Mouse (Mus musculus) midbrain, embryonic 12.5 days (tissue): Measurements from ENCODE around the gene Lypd4. TPM values are rescaled to one million over a fixed set of nuclear protein-coding genes. Genes with fewer than 3 reads are reported as not detected.

Source experiments
- ATAC-seq: fragments of 200-750 bp; cut with Nextera tagmentation; 2 replicates; pipeline ENCODE4 v1.8.0; 2017; ENCODE audit warnings: low read depth, moderate TSS enrichment, moderate library complexity; ENCODE audit not compliant: low FRiP score
- H3K27ac ChIP-seq: fragments of 300-500 bp; sonication (generic); replicated peaks from 2 replicates; pipeline ENCODE4 v1.5.1; 2016; ENCODE audit warnings: mild to moderate bottlenecking
- H3K27me3 ChIP-seq: fragments of 300-500 bp; sonication (generic); 2 replicates; pipeline ENCODE4 v1.6.1; 2016; ENCODE audit warnings: mild to moderate bottlenecking
- H3K36me3 ChIP-seq: fragments of 300-500 bp; sonication (generic); 2 replicates; pipeline ENCODE4 v1.6.1; 2016
- H3K4me1 ChIP-seq: fragments of 300-500 bp; sonication (generic); 2 replicates; pipeline ENCODE4 v1.6.1; 2016
- H3K4me2 ChIP-seq: fragments of 300-500 bp; sonication (generic); replicated peaks from 2 replicates; pipeline ENCODE4 v1.6.1; 2016; ENCODE audit warnings: mild to moderate bottlenecking, moderate library complexity
- H3K4me3 ChIP-seq: fragments of 300-500 bp; sonication (generic); 2 replicates; pipeline ENCODE4 v1.5.1; 2016; ENCODE audit warnings: mild to moderate bottlenecking
- H3K9ac ChIP-seq: fragments of 300-500 bp; sonication (generic); replicated peaks from 2 replicates; pipeline ENCODE4 v1.6.1; 2016; ENCODE audit warnings: mild to moderate bottlenecking, moderate library complexity
- H3K9me3 ChIP-seq: fragments of 300-500 bp; sonication (generic); 2 replicates; pipeline ENCODE4 v1.6.1; 2016; ENCODE audit warnings: mild to moderate bottlenecking
- WGBS: fragments of 180-500 bp; shearing (Covaris S2); methylation state at CpG from one replicate; pipeline ENCODE4 v1.1.7; 2016; 5-methylcytosine and 5-hydroxymethylcytosine counted together
- polyA plus RNA-seq: library from polyadenylated mRNA; unstranded; fragments of >200 nt; fragmentation: Nextera tagmentation; extraction: Ambion mirVana; gene quantifications from 2 replicates; pipeline ENCODE4 v1.2.1, GENCODE M21; 2016

Gene Lypd4
- polyA plus RNA-seq, 1 experiment from 2014 or later = not detected

DNA sequence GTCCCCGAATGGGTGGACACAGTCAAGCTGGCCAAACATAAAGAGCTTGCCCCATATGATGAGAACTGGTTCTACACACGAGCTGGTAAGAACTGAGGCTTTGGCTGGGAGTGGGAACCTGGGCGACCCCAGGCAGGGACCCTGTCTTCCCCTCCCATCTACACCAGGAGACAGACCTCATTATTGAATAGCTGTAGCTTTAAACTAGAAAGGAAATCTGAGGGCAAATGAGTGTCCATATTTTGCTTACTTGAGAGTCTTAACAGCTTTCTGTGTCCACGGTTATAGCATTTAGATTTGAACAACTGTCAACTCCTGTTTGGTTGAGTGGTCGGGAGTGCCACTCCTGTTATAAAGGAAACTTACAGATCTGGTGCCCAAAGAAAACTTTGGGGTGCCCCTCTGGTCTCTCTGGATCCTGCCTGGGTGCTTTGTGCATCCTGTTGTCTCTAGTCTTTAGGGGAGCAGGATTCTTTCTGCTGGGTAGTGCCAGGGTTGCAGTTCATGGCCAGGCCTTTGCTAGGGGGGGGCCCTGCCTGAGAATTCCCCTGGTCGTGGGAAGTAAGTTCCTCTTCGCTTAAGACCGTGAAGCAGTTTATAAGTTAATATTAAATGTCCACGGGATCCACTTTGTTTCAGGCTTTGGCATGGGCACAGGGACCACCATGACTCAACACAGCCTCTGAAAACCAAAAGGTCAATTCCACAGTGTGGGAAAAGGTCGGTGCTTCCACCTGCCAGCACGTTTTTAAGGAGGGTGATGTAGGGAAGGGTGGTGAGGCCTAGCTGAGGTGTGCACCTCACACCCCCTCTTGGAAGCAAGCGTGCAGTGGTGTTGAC lies 15.9 kb upstream of the Lypd4 start:
- ATAC-seq = no peak
- H3K4me3 ChIP-seq = peak overlapping the region; percentile 89
- H3K27me3 ChIP-seq = no peaks in the 10 kb centered on the region
- no peaks in the 10 kb centered on the region for H3K9me3 ChIP-seq
- 47% methylated on average over 12 of the region's 12 CpGs for whole genome bisulfite sequencing
- peaks cover 49% of the 10 kb centered on the region for H3K36me3 ChIP-seq
- peak overlapping the region; percentile 99 for H3K9ac ChIP-seq
- H3K4me1 ChIP-seq = peaks cover 30% of the 10 kb centered on the region
- peak overlapping the region; percentile 84 for H3K4me2 ChIP-seq
- no peak overlapping the region; the same call in 1 of the 2 replicates for H3K27ac ChIP-seq

DNA sequence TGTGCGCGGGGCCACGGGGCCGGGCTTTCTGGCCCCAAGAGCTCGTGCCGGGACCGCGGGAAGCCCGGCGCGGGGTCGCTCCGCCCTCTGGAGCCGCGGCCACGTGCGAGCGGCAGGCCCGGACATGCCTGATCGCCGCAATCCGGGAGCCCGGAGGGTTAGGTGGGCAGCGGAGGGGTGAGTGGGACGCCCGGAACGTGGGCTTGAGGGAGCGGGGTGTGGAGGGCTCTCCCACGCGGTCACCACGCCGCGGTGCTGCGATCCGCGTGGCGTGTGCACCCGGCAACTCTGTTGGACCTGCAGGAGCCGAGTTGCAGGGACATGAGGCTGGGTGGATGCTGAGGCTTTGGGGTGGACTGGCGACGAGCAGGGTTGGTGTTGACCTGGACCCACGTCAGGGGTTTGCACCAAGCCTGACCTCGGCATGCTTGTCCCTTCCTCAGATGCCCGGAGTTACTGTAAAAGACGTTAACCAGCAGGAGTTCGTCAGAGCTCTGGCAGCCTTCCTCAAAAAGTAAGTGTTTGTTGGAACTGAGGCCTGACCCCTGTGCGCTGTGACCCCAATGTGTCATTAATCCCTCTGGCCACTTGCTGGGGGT lies 15.1 kb upstream of the Lypd4 start:
- under 1% methylated on average over 47 of the region's 47 CpGs for WGBS
- Histone ChIP-seq H3K9ac (peak overlapping the region; percentile 99), H3K27ac (peak overlapping the region; percentile 88), H3K4me2 (peak overlapping the region; percentile 84), H3K4me1 (peaks cover 30% of the 10 kb centered on the region), H3K4me3 (peak overlapping the region; percentile 89), H3K36me3 (peaks cover 41% of the 10 kb centered on the region), H3K9me3 (no peaks in the 10 kb centered on the region), H3K27me3 (no peaks in the 10 kb centered on the region)
- ATAC-seq = 0 out of 2 replicates have a peak, but pooled peaks have one; percentile 2

DNA sequence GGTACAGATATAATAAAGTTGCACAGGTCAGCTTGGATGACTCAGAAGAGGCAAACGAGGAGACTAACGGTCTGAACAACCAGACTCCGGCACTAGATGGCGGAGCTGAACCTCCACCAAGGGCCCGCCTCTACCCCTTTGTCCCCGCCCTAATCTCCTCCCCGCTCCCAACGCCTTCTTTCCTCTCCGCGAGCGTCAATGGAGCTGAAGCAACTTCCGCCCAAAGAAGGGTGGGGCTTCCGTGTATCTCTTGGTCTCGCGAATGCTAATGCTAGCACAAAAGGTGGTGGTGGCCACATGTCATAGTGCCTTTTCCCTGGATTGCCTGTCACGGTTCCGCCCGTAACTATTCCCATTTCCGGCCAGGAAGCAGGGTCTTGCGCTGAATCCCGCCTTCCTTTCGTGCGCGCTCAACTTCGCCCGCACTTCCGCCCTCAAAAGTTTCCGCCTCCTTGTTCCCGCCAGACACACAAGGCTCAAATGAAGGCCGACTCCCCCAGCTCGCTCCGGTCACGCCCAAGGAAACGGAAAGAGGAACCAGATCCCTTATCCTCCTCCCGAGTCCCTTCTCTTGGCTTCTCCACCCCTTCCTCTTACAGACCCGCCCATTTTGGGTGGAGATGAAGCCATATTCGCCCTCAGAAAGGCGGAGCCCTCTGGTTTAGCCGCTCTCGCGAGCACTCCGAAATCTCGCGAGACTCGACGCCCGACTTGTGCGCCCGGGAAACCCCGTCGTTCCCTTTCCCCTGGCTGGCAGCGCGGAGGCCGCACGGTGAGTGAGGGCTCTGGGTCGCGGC lies 14.4 kb upstream of the Lypd4 start, which contains the start of gene Rps19:
Rps19 (plus strand) TSS at position 476 of the 797 bp plus-strand sequence.
- H3K4me2 ChIP-seq = peak within 1 kb of the TSS; percentile 84
- H3K27ac ChIP-seq = peak within 1 kb of the TSS; percentile 88
- H3K9me3 ChIP-seq = no peaks in the 10 kb centered on the region
- peaks cover 34% of the 10 kb centered on the region for H3K36me3 ChIP-seq
- peaks cover 30% of the 10 kb centered on the region for H3K4me1 ChIP-seq
- under 1% methylated on average over 57 of the region's 57 CpGs for WGBS
- H3K4me3 ChIP-seq = peak within 1 kb of the TSS; percentile 89
- no peaks in the 10 kb centered on the region for H3K27me3 ChIP-seq
- ATAC-seq = peak; percentile 92
- H3K9ac ChIP-seq = peak within 1 kb of the TSS; percentile 99

DNA sequence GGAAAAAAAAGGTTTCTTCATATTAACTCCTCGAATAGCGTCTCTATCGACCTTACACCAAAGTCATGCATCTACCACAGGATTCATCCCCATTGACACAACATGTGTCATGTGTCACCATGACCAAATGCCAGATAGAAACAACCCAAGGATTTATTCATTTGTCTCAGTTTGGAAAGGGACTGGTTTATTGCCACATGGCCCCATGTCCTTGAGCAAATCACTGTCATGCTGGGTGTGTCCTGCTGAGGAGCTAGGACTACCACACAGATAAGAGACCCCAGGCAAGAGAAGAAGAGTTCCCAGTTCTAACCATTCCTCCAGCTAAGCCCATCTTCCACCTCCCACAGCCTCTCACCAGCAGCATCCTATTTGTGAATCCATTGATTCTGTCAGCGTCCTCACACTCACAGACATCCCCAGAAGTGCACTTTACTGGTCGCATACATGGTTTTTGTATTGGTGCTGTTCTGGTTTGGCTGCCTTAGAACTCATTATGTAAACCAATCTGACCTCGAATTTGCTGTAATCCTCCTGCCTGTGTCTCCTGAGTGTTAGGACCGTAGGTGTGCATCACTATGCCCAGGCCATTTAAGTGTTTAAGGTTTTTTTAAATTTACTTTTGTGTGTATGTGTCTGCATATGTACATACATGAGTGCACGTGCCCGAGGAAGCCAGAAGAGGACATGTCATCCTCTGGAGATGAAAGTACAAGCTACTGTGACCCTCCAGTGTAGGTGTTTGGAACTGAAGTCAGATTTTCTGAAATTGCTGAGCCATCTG lies 12.9 kb upstream of the Lypd4 start:
- Histone ChIP-seq H3K4me2 (no peak overlapping the region), H3K4me3 (no peak overlapping the region), H3K27ac (no peak overlapping the region), H3K4me1 (peaks cover 26% of the 10 kb centered on the region), H3K36me3 (peaks cover 20% of the 10 kb centered on the region), H3K9me3 (no peaks in the 10 kb centered on the region), H3K9ac (no peak overlapping the region), H3K27me3 (no peaks in the 10 kb centered on the region)
- 91% methylated on average over 9 of the region's 9 CpGs for WGBS
- ATAC-seq = no peak

DNA sequence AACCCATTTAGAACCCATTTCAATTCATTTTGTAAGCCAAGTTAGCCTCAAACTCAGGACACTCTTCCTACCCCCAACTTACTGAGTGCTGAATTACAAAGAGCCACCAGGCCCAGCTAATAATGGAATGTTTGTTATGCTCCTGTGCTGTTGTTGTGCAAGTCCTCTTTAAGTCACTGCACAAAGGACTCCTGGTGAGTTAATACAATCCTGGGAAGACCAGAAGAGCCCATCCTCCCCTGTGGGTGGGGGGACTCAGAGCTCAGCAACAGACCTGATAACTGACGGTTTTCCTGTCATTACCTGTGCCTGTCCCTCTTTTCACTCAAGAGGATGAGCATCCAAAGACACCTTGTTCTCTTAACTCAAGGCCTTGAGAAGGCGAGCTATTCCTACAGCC lies 9.9 kb upstream of the Lypd4 start:
- Histone ChIP-seq H3K27ac (no peak overlapping the region), H3K27me3 (no peaks in the 10 kb centered on the region), H3K9ac (no peak overlapping the region), H3K4me2 (no peak overlapping the region), H3K4me1 (no peaks in the 10 kb centered on the region), H3K4me3 (no peak overlapping the region), H3K9me3 (no peaks in the 10 kb centered on the region), H3K36me3 (no peaks in the 10 kb centered on the region)
- WGBS = 13% methylated on average over 2 of the region's 2 CpGs
- no peak for ATAC-seq

DNA sequence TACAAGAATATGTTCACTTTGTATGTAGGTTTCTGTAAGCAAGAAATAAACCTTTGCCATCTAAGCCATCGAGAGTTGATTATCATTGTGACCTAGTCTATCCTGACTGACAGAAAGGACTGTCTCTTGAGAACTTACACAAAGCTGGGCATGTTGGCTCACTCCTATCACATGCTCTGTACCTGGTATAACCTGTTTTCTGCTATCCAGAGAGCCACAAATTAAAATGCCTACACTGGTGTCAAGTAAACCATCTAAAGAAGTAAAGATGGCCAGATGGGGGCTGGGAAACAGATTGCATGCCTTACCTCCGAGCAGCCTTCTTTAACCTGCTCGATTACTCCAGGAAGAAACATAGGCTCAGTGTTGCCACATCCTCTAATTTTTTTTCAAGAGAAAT lies 7.8 kb upstream of the Lypd4 start:
- WGBS = 86% methylated on average over 3 of the region's 3 CpGs
- Histone ChIP-seq H3K27ac (no peak overlapping the region), H3K36me3 (no peaks in the 10 kb centered on the region), H3K4me1 (no peaks in the 10 kb centered on the region), H3K27me3 (peaks cover 8% of the 10 kb centered on the region; the same call in 1 of the 2 replicates), H3K4me3 (no peak overlapping the region), H3K9ac (no peak overlapping the region), H3K4me2 (no peak overlapping the region), H3K9me3 (no peaks in the 10 kb centered on the region)
- ATAC-seq = no peak

DNA sequence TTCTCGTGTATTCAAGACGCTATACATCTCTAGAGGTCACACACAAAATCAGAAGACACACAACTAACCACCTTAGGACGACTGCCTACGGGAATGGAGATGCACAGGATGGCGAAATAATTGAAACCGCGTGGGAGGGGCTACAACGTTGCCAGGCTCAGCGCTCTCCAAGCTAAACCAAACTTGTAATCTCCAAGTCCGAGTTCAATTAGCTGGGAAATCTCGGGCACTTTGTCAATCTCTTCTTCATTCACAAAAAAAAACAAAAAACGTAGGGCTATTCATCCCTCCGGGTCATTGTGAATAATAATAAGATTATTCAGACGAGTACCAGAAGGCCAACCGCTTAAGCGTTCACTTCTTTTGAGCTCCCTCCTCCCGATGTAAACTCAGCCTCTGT lies 661 bp downstream of the Lypd4 start:
- 43% methylated on average over 17 of the region's 17 CpGs for WGBS
- no peak overlapping the region for H3K4me2 ChIP-seq
- peaks cover 3% of the 10 kb centered on the region; the same call in 1 of the 2 replicates for H3K9me3 ChIP-seq
- peaks cover 33% of the 10 kb centered on the region for H3K27me3 ChIP-seq
- H3K27ac ChIP-seq = no peak overlapping the region
- H3K9ac ChIP-seq = no peak overlapping the region
- no peak for ATAC-seq
- no peaks in the 10 kb centered on the region for H3K36me3 ChIP-seq
- no peak overlapping the region for H3K4me3 ChIP-seq
- H3K4me1 ChIP-seq = peaks cover 10% of the 10 kb centered on the region

DNA sequence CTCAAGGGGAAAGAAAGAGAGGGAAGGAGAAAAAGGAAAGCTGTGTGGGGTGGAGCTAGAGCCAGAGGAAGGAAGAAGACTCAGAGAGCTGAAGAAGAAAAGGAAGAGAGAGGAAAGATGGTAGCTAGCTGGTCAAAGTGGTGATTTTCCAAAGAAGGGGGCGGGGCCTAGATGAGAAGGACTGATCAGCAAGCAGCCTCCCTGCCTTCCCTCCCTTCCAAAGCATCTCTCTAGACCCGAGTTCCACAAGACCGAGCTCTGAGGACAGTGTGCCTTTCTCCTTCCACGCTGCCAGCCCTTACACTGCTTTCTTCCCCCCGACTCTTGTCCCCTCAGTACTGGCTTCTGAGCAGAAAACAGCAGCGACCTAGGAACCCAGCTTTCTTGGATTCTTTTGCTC lies 5.6 kb downstream of the Lypd4 start:
- Histone ChIP-seq H3K9ac (no peak overlapping the region), H3K4me1 (peaks cover 6% of the 10 kb centered on the region), H3K9me3 (no peaks in the 10 kb centered on the region), H3K27ac (no peak overlapping the region), H3K4me2 (no peak overlapping the region), H3K4me3 (no peak overlapping the region), H3K36me3 (no peaks in the 10 kb centered on the region), H3K27me3 (peaks cover 12% of the 10 kb centered on the region; the same call in 1 of the 2 replicates)
- 35% methylated on average over 6 of the region's 6 CpGs for WGBS
- no peak for ATAC-seq

DNA sequence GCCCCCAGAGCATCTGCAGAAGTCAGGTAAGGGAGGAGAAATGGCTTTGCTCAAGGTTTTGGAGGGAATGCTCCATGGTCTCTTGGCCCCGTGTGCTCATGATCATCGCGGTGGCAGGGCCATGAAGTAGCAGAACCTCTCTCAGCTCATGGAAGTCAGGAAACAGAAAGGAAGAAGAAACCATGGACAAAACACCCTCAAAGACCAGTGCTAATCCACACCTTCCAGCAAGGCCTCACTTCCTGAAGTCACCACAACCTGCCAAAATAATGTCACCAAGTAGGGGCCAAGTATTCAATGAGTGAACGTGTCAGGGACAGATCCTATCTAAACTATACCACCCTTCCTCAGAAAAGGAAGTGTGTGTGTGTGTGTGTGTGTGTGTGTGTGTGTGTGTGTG lies 6.9 kb downstream of the Lypd4 start:
- no peak overlapping the region for H3K4me2 ChIP-seq
- H3K4me3 ChIP-seq = no peak overlapping the region
- H3K9me3 ChIP-seq = no peaks in the 10 kb centered on the region
- no peaks in the 10 kb centered on the region for H3K36me3 ChIP-seq
- 96% methylated on average over 4 of the region's 4 CpGs for WGBS
- no peak overlapping the region for H3K27ac ChIP-seq
- no peak for ATAC-seq
- no peaks in the 10 kb centered on the region for H3K4me1 ChIP-seq
- peaks cover 12% of the 10 kb centered on the region; the same call in 1 of the 2 replicates for H3K27me3 ChIP-seq
- H3K9ac ChIP-seq = no peak overlapping the region

DNA sequence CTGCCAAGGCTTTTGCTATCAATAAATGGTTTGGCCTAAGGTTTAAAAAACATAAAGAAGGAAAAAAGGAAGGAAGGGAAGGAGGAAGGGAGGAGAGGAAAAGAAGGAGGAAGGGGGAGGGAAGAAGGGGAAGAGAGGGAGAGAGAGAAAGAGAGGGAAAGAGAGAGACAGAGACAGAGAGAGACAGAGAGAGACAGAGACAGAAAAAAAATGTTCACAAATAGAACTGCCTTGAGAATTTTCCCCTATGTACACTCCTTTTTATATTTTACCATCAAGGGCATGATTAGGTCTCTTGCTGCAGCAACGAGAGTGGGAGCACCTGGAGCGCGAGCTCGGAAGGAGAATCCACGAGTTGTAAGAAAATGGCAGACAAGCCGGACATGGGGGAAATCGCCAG lies 7.8 kb downstream of the Lypd4 start, which contains the start of gene Gm9844:
Gm9844 (plus strand) TSS at position 301 of the 400 bp plus-strand sequence.
- Histone ChIP-seq H3K9me3 (no peaks in the 10 kb centered on the region), H3K9ac (no peak within 1 kb of the TSS), H3K27me3 (peaks cover 6% of the 10 kb centered on the region; the same call in 1 of the 2 replicates), H3K27ac (no peak within 1 kb of the TSS), H3K4me2 (no peak within 1 kb of the TSS), H3K4me3 (no peak within 1 kb of the TSS), H3K4me1 (no peaks in the 10 kb centered on the region), H3K36me3 (no peaks in the 10 kb centered on the region)
- 90% methylated on average over 7 of the region's 7 CpGs for WGBS
- ATAC-seq = no peak

DNA sequence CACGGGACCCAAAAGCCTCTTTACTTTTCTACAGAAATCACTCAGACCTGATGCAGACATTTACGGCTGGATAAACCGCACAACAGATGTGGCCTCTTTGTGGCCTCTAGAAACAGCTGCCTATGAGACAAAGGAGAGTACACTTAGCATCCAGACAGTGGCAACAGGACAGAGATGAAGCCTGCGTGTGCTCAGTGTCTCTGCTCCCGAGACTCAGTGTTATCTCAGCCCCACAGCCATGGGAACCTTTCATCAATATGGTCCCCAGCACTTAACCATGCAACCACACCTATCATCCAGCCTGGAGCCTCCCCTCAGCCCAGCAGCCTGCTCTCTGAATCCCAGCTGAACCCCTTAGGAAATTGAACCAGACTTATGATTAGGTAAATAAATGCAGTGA lies 10.5 kb downstream of the Lypd4 start:
- no peak overlapping the region for H3K4me3 ChIP-seq
- H3K36me3 ChIP-seq = no peaks in the 10 kb centered on the region
- no peak overlapping the region for H3K27ac ChIP-seq
- H3K4me2 ChIP-seq = no peak overlapping the region
- no peaks in the 10 kb centered on the region for H3K9me3 ChIP-seq
- ATAC-seq = no peak
- no peak overlapping the region for H3K9ac ChIP-seq
- no peaks in the 10 kb centered on the region for H3K27me3 ChIP-seq
- 0 out of 2 replicates have a peak, but pooled peaks cover 2% of the 10 kb centered on the region for H3K4me1 ChIP-seq
- WGBS = 80% methylated on average over 5 of the region's 5 CpGs
